Mouse (Mus musculus) C2C12 (cell line): ENCODE data around the gene Gm45234. TPM values are rescaled to one million over a fixed set of nuclear protein-coding genes. Genes with fewer than 3 reads are reported as not detected.

ENCODE experiments used
- H3K27me3 ChIP-seq: one replicate; pipeline ENCODE4 v1.6.1; 2011; ENCODE audit not compliant: control insufficient read depth, insufficient read depth, insufficient read length
- H3K36me3 ChIP-seq: one replicate; pipeline ENCODE4 v1.6.1; 2011; ENCODE audit not compliant: control insufficient read depth, insufficient read depth
- H3K4me3 ChIP-seq: one replicate; pipeline ENCODE4 v1.5.1; 2011; ENCODE audit warnings: mild to moderate bottlenecking, control low read depth; ENCODE audit not compliant: poor library complexity, insufficient read depth, severe bottlenecking
- H3K79me2 ChIP-seq: one replicate; pipeline ENCODE4 v1.6.1; 2011; ENCODE audit not compliant: control insufficient read depth, insufficient read depth
- H3K79me3 ChIP-seq: one replicate; pipeline ENCODE4 v1.6.1; 2011; ENCODE audit warnings: low read depth, control low read depth
- H3ac ChIP-seq: one replicate; pipeline ENCODE3; 2011; ENCODE audit warnings: low read depth; ENCODE audit not compliant: control insufficient read depth, insufficient read length
- CEBPB ChIP-seq: IDR thresholded peaks from one replicate; pipeline ENCODE4 v1.6.1; 2011; ENCODE audit warnings: low read depth, mild to moderate bottlenecking, control low read depth, moderate library complexity
- CTCF ChIP-seq: IDR thresholded peaks from one replicate; pipeline ENCODE4 v1.5.1; 2011; ENCODE audit not compliant: control insufficient read depth, insufficient read depth, insufficient read length
- FOSL1 ChIP-seq: IDR thresholded peaks from one replicate; pipeline ENCODE4 v1.8.0; 2011; ENCODE audit warnings: mild to moderate bottlenecking, low read length; ENCODE audit not compliant: poor library complexity, insufficient read depth, severe bottlenecking
- MAX ChIP-seq: IDR thresholded peaks from one replicate; pipeline ENCODE4 v1.6.1; 2011; ENCODE audit warnings: mild to moderate bottlenecking, control low read depth
- MYOD1 ChIP-seq: IDR thresholded peaks from one replicate; pipeline ENCODE4 v1.6.1; 2011; ENCODE audit warnings: low read depth; ENCODE audit not compliant: control insufficient read depth, insufficient read length
- MYOG ChIP-seq: IDR thresholded peaks from one replicate; pipeline ENCODE4 v1.6.1; 2011; ENCODE audit not compliant: control insufficient read depth, insufficient read length; ENCODE audit errors: extremely low read depth
- USF1 ChIP-seq: IDR thresholded peaks from one replicate; pipeline ENCODE4 v1.6.1; 2011; ENCODE audit warnings: low read depth, mild to moderate bottlenecking, control low read depth, moderate library complexity
- polyA plus RNA-seq: library from polyadenylated mRNA; unstranded; fragments of >200 nt; fragmentation: generic; extraction: Trizol; gene quantifications from one replicate; pipeline ENCODE4 v1.2.1, GENCODE M21; 2012; ENCODE audit warnings: missing spikeins

Gene Gm45234
- polyA plus RNA-seq, 1 experiment: not detected

DNA sequence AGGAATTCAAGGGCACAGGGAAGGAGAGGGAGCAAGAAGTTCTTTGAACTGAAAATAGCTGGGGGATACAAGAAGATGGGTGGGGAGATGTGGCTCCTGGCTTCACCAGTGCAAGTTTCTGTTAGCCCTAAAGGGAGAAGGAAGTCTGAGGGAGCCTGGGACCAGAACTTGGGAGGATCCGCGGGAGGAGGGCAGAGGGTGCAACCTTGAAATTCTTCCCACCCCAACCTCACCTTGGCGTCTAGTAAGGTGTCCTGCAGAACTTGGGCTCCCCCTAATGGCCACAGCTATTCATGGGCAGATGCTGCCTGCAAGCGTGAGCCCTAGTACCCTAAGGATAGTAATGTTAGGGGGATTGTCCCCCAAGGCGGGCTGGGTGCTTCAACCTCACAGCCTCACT lies 3.4 kb upstream of the Gm45234 start:
- no peak for TF ChIP-seq USF1
- TF ChIP-seq CEBPB: no peak
- no peak for TF ChIP-seq MYOD1
- TF ChIP-seq CTCF: peak; percentile 87
- no peak for TF ChIP-seq FOSL1
- H3K36me3 ChIP-seq: peaks cover 4% of the 10 kb centered on the region
- H3ac ChIP-seq: peak overlapping the region; percentile 20
- no peaks in the 10 kb centered on the region for H3K27me3 ChIP-seq
- peaks cover 28% of the 10 kb centered on the region for H3K79me2 ChIP-seq
- no peak overlapping the region for H3K4me3 ChIP-seq
- peaks cover 19% of the 10 kb centered on the region for H3K79me3 ChIP-seq

DNA sequence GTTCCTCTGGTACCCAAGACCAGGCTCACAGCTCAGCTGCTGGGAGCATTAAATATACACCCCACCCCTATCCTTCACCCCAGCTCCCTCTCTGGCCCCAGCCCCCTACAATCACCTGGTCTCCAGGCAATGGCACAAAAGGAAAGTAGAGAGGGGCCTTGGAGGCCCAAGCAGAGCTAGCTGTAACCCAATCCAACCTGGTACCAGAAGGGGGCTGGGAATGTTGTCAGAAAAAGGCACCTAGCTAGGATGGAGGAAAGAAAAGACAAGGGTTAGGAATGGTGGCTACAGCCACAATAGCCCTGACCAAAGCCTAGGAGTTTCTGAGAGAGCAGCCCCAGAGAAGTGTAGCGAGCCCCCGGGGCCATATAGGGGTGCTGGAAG lies 3.0 kb upstream of the Gm45234 start:
- no peak overlapping the region for H3K4me3 ChIP-seq
- TF ChIP-seq FOSL1: no peak
- H3K27me3 ChIP-seq: no peaks in the 10 kb centered on the region
- H3K79me2 ChIP-seq: peaks cover 32% of the 10 kb centered on the region
- peaks cover 5% of the 10 kb centered on the region for H3K36me3 ChIP-seq
- no peak overlapping the region for H3ac ChIP-seq
- peaks cover 23% of the 10 kb centered on the region for H3K79me3 ChIP-seq

DNA sequence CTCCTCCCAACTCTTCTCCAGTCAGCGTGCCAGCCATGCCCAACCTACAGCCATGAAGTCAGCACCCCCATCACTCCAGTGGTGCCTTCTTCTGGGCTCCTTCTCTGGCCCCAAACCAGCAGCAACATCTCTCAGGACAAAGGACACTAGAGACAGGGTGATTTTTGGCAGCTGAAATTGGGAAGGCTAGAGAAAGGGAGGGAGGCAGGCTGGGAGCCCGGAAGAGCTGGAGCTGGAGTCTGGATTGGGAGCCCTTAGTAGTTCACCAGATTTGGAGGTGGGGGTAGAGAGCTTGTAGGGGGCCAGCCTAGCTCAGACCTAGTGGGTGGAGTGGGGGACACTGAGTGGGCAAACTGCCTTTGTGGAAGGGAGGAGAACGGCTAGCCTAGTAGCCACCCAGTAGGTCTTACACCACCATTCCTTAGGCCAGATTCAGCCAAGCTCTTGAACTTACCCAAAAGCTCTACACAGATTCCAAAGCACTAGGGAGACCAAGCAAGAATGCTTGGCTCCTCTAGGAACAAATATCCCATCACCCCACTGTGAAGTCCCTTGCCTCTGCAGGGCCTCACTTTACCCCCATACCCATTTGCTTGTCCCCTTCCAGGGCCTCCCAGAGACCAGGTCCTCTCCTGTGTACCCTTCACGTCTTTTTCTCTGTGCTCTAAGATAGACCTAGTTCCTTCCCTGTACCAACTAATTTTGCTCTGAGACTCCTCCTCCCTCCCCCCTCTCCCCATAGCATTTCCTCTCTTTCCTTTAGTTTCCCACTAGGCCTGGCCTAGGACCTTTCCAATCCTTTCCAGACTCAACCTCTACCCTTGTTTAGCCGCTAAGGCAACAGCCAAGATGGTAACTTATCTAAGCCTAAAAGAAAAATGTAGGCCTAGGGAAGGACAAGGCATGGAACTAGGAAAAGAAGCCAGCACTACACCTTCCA lies 2.4 kb upstream of the Gm45234 start:
- Histone ChIP-seq H3K79me2 (peaks cover 38% of the 10 kb centered on the region), H3ac (peak overlapping the region; percentile 21), H3K36me3 (peaks cover 11% of the 10 kb centered on the region), H3K27me3 (no peaks in the 10 kb centered on the region), H3K79me3 (peaks cover 29% of the 10 kb centered on the region), H3K4me3 (peak overlapping the region; percentile 15)
- TF ChIP-seq CEBPB (no peak), FOSL1 (no peak), MYOG (no peak), USF1 (no peak), CTCF (no peak), MYOD1 (no peak), MAX (no peak)

DNA sequence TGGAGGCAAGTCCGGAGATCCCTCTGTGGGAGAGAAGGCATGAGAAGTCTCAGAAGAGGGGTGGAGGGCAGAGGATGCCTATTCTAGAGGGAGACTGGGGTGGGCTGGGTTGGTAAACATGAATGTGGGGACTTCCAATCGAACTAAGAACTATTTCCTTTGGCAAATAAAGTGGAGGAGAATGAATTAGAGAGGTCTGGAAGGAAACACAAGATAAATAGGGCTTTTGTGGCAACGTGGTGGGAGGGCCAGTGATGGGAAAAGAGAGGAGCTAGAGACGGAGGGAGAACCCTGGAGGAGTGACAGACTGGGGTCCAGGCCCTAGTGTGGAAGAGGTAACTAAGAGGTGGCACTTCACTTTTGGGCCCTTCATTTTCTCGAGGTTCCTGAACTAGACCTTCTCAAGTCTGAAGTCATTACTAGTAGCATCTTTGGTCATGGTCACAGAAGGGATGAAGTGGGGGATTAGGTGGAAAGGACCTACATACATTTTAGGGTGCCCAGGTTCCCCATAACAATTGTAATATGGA lies 1.6 kb upstream of the Gm45234 start:
- peaks cover 46% of the 10 kb centered on the region for H3K79me2 ChIP-seq
- H3K79me3 ChIP-seq: peaks cover 37% of the 10 kb centered on the region
- H3ac ChIP-seq: peak overlapping the region; percentile 95
- TF ChIP-seq USF1 (no peak), FOSL1 (no peak), CTCF (no peak), MYOD1 (no peak), CEBPB (no peak), MAX (no peak), MYOG (no peak)
- peaks cover 19% of the 10 kb centered on the region for H3K36me3 ChIP-seq
- peak overlapping the region; percentile 15 for H3K4me3 ChIP-seq
- no peaks in the 10 kb centered on the region for H3K27me3 ChIP-seq

DNA sequence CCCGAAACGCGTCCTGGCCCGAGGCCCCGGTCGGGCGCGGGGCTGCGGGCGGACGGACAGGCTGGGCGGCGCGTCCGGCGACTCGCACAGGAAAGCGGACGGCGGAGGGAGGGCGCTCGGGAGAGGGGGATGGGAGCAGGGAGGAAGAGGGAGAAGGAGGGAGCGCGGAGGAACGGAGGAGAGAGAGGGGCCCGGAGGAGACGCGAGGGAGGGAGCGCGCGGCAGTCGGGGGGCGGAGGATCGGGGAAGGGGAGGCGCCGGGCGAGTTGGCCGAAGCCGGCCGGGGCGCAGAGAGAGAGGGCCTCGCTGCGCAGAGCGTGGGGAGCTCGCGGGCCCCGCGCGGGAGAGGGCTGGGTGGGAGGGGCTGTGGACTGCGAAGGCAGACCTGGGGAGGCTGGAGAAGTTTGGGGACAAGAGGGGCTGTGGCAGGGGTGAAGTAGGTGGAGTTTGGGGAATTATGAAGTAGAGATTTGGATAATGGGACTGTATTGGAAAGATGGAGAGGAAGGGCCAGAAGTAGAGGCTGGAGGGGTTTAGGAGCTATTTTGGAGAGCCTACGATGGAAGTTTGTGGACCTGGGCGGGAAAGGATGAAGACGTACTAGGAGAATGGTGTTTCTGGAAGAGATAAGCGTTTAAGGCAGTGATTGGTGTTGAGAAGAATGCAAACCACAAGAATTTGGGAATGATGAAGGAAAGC lies 980 bp upstream of the Gm45234 start:
- H3K27me3 ChIP-seq: no peaks in the 10 kb centered on the region
- peaks cover 52% of the 10 kb centered on the region for H3K79me2 ChIP-seq
- H3K36me3 ChIP-seq: peaks cover 25% of the 10 kb centered on the region
- H3K79me3 ChIP-seq: peaks cover 43% of the 10 kb centered on the region
- no peak for TF ChIP-seq CTCF
- no peak for TF ChIP-seq MAX
- TF ChIP-seq USF1: no peak
- TF ChIP-seq CEBPB: no peak
- TF ChIP-seq FOSL1: no peak
- no peak for TF ChIP-seq MYOG
- TF ChIP-seq MYOD1: no peak
- H3ac ChIP-seq: peak overlapping the region; percentile 95
- peak overlapping the region; percentile 63 for H3K4me3 ChIP-seq

DNA sequence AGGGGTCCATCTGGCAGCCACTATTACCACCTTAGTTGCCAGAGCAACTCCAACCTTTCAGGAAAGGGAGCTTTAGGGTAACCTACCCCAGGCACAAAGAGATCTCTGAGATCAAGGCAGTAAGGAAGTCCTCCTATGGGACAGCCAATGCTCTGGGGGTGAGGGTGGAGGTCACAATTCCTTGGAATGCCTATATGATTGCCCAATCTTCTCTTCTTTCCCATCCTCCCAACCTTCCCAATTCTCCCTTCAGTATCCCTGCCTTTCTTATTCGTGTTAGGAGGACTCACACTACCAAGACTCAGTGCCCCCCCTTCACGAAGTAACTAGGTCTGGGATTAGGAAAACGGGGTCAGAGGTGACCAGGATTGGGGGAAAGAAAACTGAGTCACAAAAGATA lies 515 bp downstream of the Gm45234 start:
- H3K4me3 ChIP-seq: peak overlapping the region; percentile 63
- peak overlapping the region; percentile 95 for H3ac ChIP-seq
- peaks cover 39% of the 10 kb centered on the region for H3K36me3 ChIP-seq
- H3K79me2 ChIP-seq: peaks cover 67% of the 10 kb centered on the region
- H3K79me3 ChIP-seq: peaks cover 56% of the 10 kb centered on the region
- no peaks in the 10 kb centered on the region for H3K27me3 ChIP-seq
- TF ChIP-seq FOSL1: no peak
- TF ChIP-seq CEBPB: peak; percentile 71
